Mouse (Mus musculus) midbrain, embryonic 14.5 days (tissue): ENCODE results near the gene Cpne5. TPM values are rescaled to one million over a fixed set of nuclear protein-coding genes. Genes with fewer than 3 reads are reported as not detected.
A peak's percentile ranks its signal among the peaks of the same experiment; 100 is the strongest.
"Not testable (repeated sequence)": the region's sequence is repeated elsewhere in the genome, so short reads cannot be mapped to it uniquely, and the experiment has no call there.

Experiments
- ATAC-seq: fragments of 200-750 bp; cut with Nextera tagmentation; 2 replicates; pipeline ENCODE4 v1.8.0; 2017; ENCODE audit warnings: moderate number of reproducible peaks, moderate library complexity; ENCODE audit not compliant: low FRiP score, low TSS enrichment
- DNase-seq: peaks from one replicate; pipeline ENCODE4 v3.0.0-alpha.2; 2015
- H3K27ac ChIP-seq: fragments of 300-500 bp; sonication (generic); replicated peaks from 2 replicates; pipeline ENCODE4 v1.5.1; 2014; ENCODE audit warnings: mild to moderate bottlenecking, low read depth, low read length, moderate library complexity
- H3K27me3 ChIP-seq: fragments of 300-500 bp; sonication (generic); 2 replicates; pipeline ENCODE4 v1.6.1; 2014; ENCODE audit warnings: low read length, control low read depth, mixed read lengths; ENCODE audit not compliant: control insufficient read depth, insufficient read depth
- H3K36me3 ChIP-seq: fragments of 300-500 bp; sonication (generic); 2 replicates; pipeline ENCODE4 v1.6.1; 2014; ENCODE audit warnings: low read length, control low read depth; ENCODE audit not compliant: control insufficient read depth, insufficient read depth
- H3K4me1 ChIP-seq: fragments of 300-500 bp; sonication (generic); 2 replicates; pipeline ENCODE4 v1.6.1; 2014; ENCODE audit warnings: mild to moderate bottlenecking, antibody characterized with exemption, low read length, control low read depth; ENCODE audit not compliant: control insufficient read depth, insufficient read depth
- H3K4me2 ChIP-seq: fragments of 300-500 bp; sonication (generic); 2 replicates; pipeline ENCODE4 v1.6.1; 2014; ENCODE audit warnings: mild to moderate bottlenecking, low read length, moderate library complexity
- H3K4me3 ChIP-seq: fragments of 300-500 bp; sonication (generic); replicated peaks from 2 replicates; pipeline ENCODE4 v1.5.1; 2014; ENCODE audit warnings: low read depth, low read length
- H3K9ac ChIP-seq: fragments of 300-500 bp; sonication (generic); replicated peaks from 2 replicates; pipeline ENCODE4 v1.6.1; 2014; ENCODE audit warnings: mild to moderate bottlenecking, low read length, moderate library complexity
- H3K9me3 ChIP-seq: fragments of 300-500 bp; sonication (generic); 2 replicates; pipeline ENCODE4 v1.6.1; 2016; ENCODE audit warnings: low read length, control low read depth, mixed read lengths; ENCODE audit not compliant: control insufficient read depth
- WGBS: fragments of 180-500 bp; shearing (Covaris S2); extraction: QIAGEN DNeasy Blood & Tissue Kit; methylation state at CpG from one replicate; pipeline ENCODE4 v1.1.7; 2014; 5-methylcytosine and 5-hydroxymethylcytosine counted together
- polyA plus RNA-seq: library from polyadenylated mRNA; unstranded; fragments of >200 nt; fragmentation: Nextera tagmentation; extraction: Ambion mirVana; gene quantifications from 2 replicates; pipeline ENCODE4 v1.2.1, GENCODE M21; 2014

Cpne5 gene
- polyA plus RNA-seq, 1 experiment from 2014 or later, result 27.6 TPM

DNA sequence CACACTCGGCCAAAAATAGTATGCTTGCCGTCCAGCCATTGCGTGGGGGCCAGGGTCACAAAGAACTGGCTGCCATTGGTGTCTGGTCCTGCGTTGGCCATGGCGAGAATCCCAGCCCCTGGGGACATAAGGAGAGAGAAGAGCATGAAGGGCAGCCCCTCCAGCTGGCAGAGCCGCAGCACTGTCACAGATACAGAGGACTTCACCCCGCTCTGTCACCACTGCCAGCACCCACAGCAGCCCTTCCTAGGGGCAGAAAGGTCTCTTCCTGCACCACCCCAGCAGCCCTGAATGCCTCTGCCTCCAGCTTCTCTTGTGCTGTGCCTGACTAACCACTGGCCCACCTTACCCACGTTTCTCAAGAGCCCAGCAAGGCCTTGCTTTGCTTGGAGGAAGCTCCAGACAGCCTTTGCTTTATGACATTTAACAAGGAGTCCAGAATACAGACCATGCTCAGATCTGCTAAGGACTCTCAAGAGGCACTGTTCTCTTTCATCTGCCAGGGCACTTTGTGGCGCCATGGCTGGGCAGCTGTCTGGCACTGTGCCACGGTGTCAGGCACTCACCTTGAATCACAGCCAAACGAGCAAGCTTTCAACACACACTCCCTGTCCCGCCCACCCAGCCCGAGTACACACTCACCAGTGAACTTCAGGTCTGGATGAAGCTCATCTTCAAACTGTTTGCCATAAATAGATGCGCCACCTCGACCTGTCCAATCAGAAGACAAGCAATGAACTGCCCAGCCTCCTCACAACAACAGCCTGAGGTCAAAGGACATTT lies 13.8 kb upstream of the Cpne5 start:
- no peak overlapping the region for H3K4me2 ChIP-seq
- H3K27me3 ChIP-seq, result no peaks in the 10 kb centered on the region
- H3K36me3 ChIP-seq, result peaks cover 46% of the 10 kb centered on the region
- DNase-seq, result peak; percentile 52
- 0 out of 2 replicates have a peak overlapping the region, but pooled peaks have one; percentile 8 for H3K27ac ChIP-seq
- peaks cover 6% of the 10 kb centered on the region; the same call in 1 of the 2 replicates for H3K4me1 ChIP-seq
- H3K9me3 ChIP-seq, result no peaks in the 10 kb centered on the region
- no peak overlapping the region for H3K4me3 ChIP-seq
- no peak for ATAC-seq
- no peak overlapping the region for H3K9ac ChIP-seq
- 81% methylated on average over 15 of the region's 15 CpGs for WGBS

DNA sequence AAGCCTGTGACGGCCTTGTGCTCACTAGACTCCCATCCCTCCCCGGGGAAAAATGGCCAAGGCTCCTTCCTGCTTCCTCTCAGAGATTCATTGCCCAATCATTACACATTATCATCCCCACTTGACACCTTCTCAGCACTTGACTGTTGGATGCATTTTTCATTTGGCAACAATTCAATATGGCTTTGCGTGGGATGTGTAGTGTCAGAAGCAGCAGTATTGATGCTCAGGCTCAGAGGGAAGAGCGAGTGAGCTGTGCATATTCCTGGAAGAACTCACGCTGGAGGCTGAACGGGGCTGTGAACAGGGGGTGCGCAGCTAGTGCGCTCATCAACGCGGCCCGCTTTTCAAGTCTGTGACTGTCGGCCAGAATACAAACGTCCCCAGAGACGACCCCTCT lies 13.0 kb upstream of the Cpne5 start:
- H3K27me3 ChIP-seq, H3K4me2 ChIP-seq, H3K4me3 ChIP-seq, H3K9ac ChIP-seq, H3K27ac ChIP-seq, ATAC-seq, H3K4me1 ChIP-seq, H3K9me3 ChIP-seq, DNase-seq: not testable (repeated sequence)
- 87% methylated on average over 14 of the region's 14 CpGs for WGBS
- peaks cover 43% of the 10 kb centered on the region for H3K36me3 ChIP-seq

DNA sequence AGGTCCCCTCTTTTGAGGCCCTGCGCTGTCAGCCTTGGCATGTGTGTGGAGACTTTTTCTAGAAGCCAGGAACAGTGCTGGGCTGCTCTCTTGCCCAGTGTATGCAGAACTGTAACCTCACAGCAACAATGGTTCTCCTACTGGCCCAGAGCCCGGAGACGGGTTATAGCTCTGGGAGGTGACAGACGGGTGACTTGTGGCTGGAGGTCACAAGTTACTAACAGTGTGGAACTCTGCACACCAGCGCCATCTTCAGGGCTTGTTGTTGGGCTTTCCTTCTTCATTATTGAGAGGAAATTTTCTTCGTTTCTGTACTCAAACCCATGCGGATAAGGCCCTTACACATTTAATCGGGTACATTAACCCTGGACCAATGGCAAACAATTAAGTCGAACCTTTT lies 11.5 kb upstream of the Cpne5 start:
- H3K27me3 ChIP-seq, result no peaks in the 10 kb centered on the region
- no peak overlapping the region for H3K27ac ChIP-seq
- ATAC-seq (no peak), DNase-seq (peak; percentile 54)
- peaks cover 36% of the 10 kb centered on the region for H3K36me3 ChIP-seq
- no peak overlapping the region for H3K9ac ChIP-seq
- H3K9me3 ChIP-seq, result no peaks in the 10 kb centered on the region
- H3K4me3 ChIP-seq, result no peak overlapping the region
- H3K4me2 ChIP-seq, result no peak overlapping the region
- 63% methylated on average over 9 of the region's 9 CpGs for WGBS
- H3K4me1 ChIP-seq, result peaks cover 23% of the 10 kb centered on the region

DNA sequence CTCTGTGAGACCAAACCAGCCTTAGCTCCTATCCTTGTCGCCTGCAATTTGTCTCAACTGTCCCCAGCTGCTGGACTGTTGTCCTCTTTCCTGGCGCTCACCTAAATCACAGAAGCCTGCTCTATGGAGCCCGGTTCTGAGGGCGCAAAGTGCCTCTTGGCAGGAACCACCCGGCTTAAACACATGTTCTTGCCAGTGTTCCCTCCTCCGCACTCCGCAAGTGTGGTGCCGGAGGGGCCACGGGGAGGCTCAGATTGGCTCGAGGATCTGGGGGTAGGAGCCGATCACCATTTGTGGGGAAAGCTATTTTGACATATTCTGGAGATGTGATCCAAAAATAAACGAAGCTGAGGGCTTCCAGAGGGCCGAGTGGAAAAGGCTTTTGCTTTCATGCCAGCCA lies 9.9 kb upstream of the Cpne5 start:
- Histone ChIP-seq H3K36me3 (peaks cover 30% of the 10 kb centered on the region), H3K4me3 (no peak overlapping the region), H3K9ac (no peak overlapping the region), H3K9me3 (no peaks in the 10 kb centered on the region), H3K27me3 (no peaks in the 10 kb centered on the region), H3K4me1 (peaks cover 33% of the 10 kb centered on the region), H3K4me2 (no peak overlapping the region), H3K27ac (no peak overlapping the region)
- DNase-seq (no peak), ATAC-seq (no peak)
- 87% methylated on average over 13 of the region's 13 CpGs for WGBS

DNA sequence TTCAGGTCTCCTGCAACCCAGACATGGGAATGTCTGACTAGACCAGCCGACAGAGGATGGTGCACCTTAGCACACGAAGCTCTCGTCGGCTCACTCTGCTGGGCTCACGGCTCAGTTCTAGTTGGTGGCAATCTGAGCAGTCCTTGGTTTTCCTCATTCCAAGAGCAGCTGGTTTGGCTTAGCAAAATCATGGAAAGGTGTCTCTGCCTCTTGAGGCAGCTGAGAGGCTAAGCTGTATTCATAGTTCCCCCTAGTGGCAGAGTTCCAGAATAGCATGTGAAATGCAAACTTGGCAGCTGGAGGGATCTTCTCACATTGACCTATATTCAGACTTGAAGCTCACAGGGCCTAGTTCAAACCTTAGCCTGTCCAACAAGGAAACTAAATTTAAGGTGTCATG lies 8.6 kb upstream of the Cpne5 start:
- Histone ChIP-seq H3K27ac (peak overlapping the region; percentile 49; the same call in 1 of the 2 replicates), H3K36me3 (peaks cover 20% of the 10 kb centered on the region), H3K9me3 (no peaks in the 10 kb centered on the region), H3K4me3 (no peak overlapping the region), H3K9ac (no peak overlapping the region; the same call in 1 of the 2 replicates), H3K27me3 (no peaks in the 10 kb centered on the region), H3K4me2 (no peak overlapping the region), H3K4me1 (peaks cover 31% of the 10 kb centered on the region)
- ATAC-seq (0 out of 2 replicates have a peak, but pooled peaks have one; percentile 32), DNase-seq (peak; percentile 94)
- WGBS, result 21% methylated on average over 5 of the region's 5 CpGs

DNA sequence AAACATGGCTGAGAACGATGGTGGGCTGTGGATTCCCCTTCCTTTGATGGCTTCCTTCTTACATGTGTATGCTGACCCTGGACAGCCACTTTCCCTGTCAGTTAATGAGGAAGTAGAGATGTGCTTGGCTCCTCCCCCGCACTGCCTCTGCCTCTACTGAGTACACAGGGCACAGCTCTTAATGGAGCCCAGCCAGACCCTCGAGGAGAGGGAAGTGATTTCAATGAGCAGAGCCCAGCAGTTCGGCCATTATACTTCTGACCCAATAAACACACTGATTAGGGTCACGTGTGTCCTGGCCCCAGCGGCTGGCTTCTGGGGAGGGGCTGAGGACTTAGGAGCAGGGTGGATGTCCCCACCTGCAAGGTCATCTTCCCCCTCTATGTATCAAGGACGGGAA lies 7.8 kb upstream of the Cpne5 start:
- Histone ChIP-seq H3K36me3 (peaks cover 13% of the 10 kb centered on the region), H3K4me3 (no peak overlapping the region), H3K4me2 (no peak overlapping the region), H3K4me1 (peaks cover 29% of the 10 kb centered on the region), H3K9me3 (no peaks in the 10 kb centered on the region), H3K27ac (peak overlapping the region; percentile 71), H3K27me3 (no peaks in the 10 kb centered on the region), H3K9ac (no peak overlapping the region; the same call in 1 of the 2 replicates)
- WGBS, result 35% methylated on average over 7 of the region's 7 CpGs
- no peak for DNase-seq
- 0 out of 2 replicates have a peak, but pooled peaks have one; percentile 25 for ATAC-seq

DNA sequence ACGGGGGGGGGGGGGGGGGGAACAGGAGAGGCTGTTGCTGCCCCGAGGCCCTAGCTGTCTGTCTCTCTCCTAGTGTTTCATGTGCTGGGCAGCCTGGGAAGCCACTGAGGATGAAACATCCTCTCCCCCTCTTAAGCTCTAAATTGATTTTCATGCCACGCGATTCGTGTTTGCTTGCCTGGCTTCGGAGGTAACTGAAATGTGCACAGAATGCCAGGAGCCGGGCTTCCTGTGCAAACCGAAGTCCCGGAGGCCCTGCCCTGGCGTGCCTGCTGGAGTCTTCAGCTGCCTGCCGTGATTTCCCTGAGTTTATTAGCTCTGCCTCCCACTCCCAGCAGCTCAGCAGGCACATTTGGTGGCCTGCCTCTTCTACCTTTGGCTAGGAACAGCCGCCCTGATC lies 6.9 kb upstream of the Cpne5 start:
- H3K36me3 ChIP-seq, result peaks cover 5% of the 10 kb centered on the region
- H3K27me3 ChIP-seq, result no peaks in the 10 kb centered on the region; the same call in 1 of the 2 replicates
- no peaks in the 10 kb centered on the region for H3K9me3 ChIP-seq
- DNase-seq (peak; percentile 80), ATAC-seq (no peak)
- H3K27ac ChIP-seq, result peak overlapping the region; percentile 71
- 10% methylated on average over 11 of the region's 12 CpGs for WGBS
- H3K9ac ChIP-seq, result 0 out of 2 replicates have a peak overlapping the region, but pooled peaks have one; percentile 9
- no peak overlapping the region for H3K4me3 ChIP-seq
- peak overlapping the region; percentile 13 for H3K4me2 ChIP-seq
- peaks cover 29% of the 10 kb centered on the region for H3K4me1 ChIP-seq

DNA sequence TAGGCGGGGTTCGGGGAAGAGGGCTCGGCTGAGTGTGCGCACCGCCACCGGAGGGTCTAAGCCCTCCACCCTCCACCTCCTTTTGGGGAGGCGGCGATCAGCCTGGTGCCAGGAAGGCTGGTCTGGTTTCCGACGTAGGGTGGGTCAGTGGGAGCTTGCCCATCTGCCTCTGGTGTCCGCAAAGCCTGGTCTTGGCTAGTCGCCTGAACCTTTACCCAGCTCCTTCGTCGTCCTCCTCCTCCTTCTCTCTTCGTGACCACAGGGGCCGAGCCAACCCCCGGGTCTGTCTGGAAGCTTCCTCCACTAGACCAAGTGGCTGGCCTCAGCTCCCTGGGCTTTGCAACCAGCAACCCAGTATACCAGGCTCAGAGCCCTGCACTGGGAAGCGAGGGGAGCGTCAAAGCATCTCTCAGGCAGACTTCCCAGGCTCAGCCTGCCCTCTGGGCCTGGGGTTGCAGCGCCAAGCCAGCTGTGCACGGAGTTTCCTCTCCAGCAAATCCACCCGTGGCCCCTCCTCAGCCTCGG lies 516 bp upstream of the Cpne5 start:
- Histone ChIP-seq H3K4me2 (peak overlapping the region; percentile 99), H3K9ac (peak overlapping the region; percentile 66), H3K36me3 (no peaks in the 10 kb centered on the region), H3K9me3 (no peaks in the 10 kb centered on the region), H3K4me3 (peak overlapping the region; percentile 57), H3K27me3 (peaks cover 3% of the 10 kb centered on the region; the same call in 1 of the 2 replicates), H3K4me1 (peaks cover 23% of the 10 kb centered on the region; the same call in 1 of the 2 replicates), H3K27ac (peak overlapping the region; percentile 52)
- DNase-seq (peak; percentile 54), ATAC-seq (peak; percentile 29; the same call in 1 of the 2 replicates)
- WGBS, result 1% methylated on average over 23 of the region's 23 CpGs
